Mouse (Mus musculus): ENCODE measurements around the gene Dip2c. TPM values are rescaled to one million over a fixed set of nuclear protein-coding genes. Genes with fewer than 3 reads are reported as not detected.

Dip2c gene
- polyA plus RNA-seq (2017; shearing (Covaris generic)): 1.4 TPM

DNA sequence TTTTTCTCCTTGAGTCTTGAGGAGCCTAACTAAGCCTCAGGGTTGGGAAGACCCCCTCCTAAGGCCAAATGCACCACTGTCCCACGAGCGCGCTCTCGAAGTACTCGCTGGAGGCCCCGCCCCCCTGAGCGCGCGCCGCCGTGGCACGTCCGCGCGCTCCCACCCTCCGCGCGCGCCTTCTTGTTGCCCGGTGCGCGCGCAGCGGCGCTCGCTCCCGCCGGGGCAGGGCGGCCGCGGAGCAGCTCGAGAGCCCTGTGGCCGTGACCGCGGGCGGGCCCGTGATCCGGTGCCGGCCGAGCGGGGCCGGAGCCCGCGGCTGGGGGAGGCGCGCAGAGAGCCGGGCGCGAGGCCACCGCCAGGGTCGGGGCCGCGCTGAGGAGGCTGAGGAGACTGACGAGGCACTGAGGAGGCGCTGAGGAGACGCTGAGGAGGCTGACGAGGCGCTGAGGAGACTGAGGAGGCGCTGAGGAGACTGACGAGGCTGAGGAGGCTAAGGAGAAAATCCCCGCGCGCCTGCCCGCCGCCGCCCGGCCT, at the start of gene Dip2c:
Gene Dip2c (plus strand): TSS at position 207 of the 534 bp plus-strand sequence.

Other genes starting within 250 kb of the Dip2c start
- gene Larp4b, start 182.6 kb upstream of the Dip2c start, polyA plus RNA-seq (2017; shearing (Covaris generic)): 63.6 TPM